Mouse (Mus musculus): Measurements from ENCODE around the gene Rcn3.

DNA sequence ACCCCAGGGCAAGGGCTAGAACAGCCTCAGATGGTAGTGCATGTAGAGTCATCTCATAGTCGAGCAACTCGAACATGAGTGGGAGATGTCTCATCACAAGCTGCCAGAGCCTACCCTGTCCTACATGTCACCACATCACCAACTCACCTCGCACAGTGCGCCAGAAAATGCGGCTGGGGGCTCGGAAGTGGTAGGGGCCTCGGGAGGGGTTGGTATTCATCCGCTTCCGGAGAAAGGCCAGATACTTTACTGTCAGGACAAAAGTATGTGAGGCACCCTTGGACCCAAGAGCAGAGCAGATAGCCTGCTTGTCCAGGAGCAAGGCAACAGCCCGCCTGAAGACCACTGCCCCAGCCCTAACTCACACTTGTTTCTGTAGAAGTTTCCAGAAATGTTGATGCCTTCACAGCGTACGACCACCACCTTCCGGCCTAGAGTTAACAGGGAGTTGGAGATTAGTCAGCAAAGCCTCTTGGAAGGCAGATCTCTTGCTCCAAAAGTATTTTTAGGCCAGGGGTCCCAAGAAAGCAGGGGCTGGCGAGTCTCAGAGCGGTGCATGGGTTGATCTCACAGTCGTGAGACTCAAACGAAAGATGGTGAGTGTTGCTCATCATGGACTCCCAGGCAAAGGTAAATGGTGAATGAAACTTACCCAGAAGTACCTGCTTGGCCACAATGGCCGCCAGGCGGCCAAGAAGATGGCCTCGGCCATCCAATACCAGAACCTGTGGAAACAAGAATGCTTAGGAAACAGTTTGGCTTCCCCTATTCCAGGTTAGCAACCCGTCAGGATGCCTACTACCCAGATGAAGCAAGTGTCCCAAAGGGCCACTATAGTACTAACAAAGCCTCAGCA lies 35.1 kb upstream of the Rcn3 start:
- no peak for TF ChIP-seq CTCF (IDR thresholded peaks at IDR 0.05; ENCODE audit: control insufficient read depth, insufficient read depth, low read length)
- TF ChIP-seq POLR2A (IDR thresholded peaks at IDR 0.05; ENCODE audit: borderline replicate concordance, control insufficient read depth, low read depth, low read length) = no peak
